Mouse (Mus musculus) spleen, embryonic (tissue): ENCODE data around the gene Sptlc3.

Experiments
- CTCF ChIA-PET: fragments of 350-600 bp; sonication (Branson Sonifier 250); formaldehyde crosslinking; loops from one replicate; lab custom pipeline; 2022; lab: Charles Lee

The Sptlc3 gene

GRCm38 (mm10) chr2:139493836-139494235, at the start of gene Sptlc3:
Sptlc3 (plus strand) TSS chr2:139493913.
- CTCF ChIA-PET = no interaction called here

- CTCF ChIA-PET = no interaction called here
Measured at GRCm38 (mm10) chr2:139467726-139468125, 26.0 kb upstream of the Sptlc3 start.

DNA sequence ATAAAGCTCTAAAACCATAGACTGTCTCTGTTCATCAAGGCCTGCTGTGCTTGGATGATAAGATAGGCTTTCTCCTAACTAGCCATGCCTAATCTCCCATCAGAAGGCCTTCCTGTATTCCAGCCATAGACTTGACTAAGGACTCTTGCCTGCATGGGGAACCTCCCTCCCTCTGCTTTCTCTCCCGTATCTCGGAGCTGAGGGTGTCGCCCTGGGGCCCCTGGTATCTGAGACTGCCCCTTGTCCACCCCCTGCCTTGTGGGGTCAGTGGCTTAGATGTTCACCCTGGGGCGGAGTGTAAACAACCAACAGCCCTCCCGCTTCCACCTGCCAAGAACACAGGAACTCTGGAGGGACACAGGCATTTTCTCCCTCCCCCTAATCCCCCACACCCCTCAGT, 5.0 kb upstream of the Sptlc3 start:
- CTCF ChIA-PET = no interaction called here

DNA sequence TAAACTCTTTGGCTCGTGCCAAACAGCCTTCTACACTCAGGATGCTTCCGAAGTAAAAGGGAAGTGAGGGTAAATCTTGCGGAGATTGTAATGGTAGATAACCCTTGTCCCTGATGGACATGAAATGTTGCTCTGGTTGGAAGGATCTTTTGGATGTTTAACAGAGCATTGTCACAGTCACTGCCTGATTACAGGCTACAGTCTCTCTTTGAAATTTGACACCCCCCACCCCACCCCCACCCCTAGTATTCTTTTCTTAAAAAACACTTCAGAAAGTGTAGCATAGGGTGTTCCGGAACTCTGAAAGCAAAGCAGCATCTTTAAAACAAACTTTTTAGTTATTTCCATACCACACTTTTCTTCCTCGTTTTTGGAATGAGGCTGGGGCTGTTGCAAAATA, 916 bp downstream of the Sptlc3 start:
- CTCF ChIA-PET = no interaction called here

- CTCF ChIA-PET = no interaction called here
Measured at GRCm38 (mm10) chr2:139561966-139562505, 68.3 kb downstream of the Sptlc3 start.

- CTCF ChIA-PET = interaction anchor here (0.6 kb wide), 1 partner anchor 10 kb away, joined by 3 read pairs; no protein-coding TSS in a partner anchor
Measured at GRCm38 (mm10) chr2:139579280-139579679, 85.6 kb downstream of the Sptlc3 start.

GRCm38 (mm10) chr2:139582766-139583165, 89.1 kb downstream of the Sptlc3 start:
- CTCF ChIA-PET = no interaction called here

GRCm38 (mm10) chr2:139587660-139588200, 94.0 kb downstream of the Sptlc3 start:
- CTCF ChIA-PET = interaction anchor here (0.6 kb wide), 1 partner anchor 15 kb away, joined by 3 read pairs; no protein-coding TSS in a partner anchor

GRCm38 (mm10) chr2:139589905-139590304, 96.2 kb downstream of the Sptlc3 start:
- CTCF ChIA-PET = no interaction called here

GRCm38 (mm10) chr2:139590888-139591698, 97.4 kb downstream of the Sptlc3 start:
- CTCF ChIA-PET = no interaction called here

- CTCF ChIA-PET = no interaction called here
Measured at GRCm38 (mm10) chr2:139592109-139592508, 98.4 kb downstream of the Sptlc3 start.

DNA sequence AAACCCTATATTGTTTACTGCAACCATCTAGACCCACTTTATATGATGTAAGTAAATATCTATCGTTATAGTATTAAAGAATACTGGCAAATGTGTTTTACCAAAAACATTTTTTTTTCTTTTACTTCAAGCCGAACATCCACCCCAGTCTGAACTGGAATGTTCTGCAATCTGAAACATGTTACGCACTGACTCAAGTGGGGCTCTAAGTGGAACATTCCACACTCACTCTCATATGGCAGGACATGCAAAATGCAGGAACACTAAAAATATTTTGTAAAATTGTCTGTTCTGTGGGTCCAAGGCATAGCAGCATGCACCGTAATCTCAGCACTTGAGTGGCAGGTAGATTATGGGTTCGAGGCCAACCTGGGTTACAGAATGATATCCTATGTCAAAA, 103.5 kb downstream of the Sptlc3 start:
- CTCF ChIA-PET = no interaction called here

DNA sequence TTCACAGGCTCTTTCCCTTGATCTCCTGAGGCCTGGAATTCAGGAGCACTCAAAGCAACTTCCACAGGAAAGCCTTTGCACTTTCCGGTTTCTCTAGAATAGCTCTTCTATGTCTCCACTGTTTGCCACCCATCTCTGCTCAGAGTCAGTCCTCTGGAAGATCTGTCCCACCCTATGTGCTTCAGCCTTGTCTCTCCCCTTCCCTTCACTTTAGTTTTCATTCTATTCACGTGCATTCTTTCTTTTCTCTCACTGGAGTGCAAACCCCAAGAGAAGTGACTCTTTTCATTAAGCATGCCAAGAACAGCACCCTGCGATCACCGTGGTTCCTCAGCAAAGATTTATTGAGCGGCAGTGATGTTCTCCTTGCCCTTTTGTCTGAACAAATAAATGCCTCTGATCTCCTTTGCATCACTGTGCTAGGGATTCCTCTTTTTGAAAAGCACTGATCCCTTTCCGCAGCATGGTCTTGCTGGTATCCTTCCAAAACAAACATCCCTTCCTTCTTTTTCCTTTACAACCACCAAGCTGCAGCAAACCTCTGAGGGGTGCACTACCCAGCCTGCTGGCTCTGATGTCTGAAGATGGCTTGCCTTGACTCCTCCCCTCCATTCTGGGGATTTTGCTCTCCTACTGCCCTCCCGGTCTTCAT, 108.0 kb downstream of the Sptlc3 start:
- CTCF ChIA-PET = no interaction called here

GRCm38 (mm10) chr2:139608167-139608566, 114.5 kb downstream of the Sptlc3 start:
- CTCF ChIA-PET = no interaction called here

GRCm38 (mm10) chr2:139608810-139609209, 115.1 kb downstream of the Sptlc3 start:
- CTCF ChIA-PET = no interaction called here

GRCm38 (mm10) chr2:139609231-139609630, 115.5 kb downstream of the Sptlc3 start:
- CTCF ChIA-PET = no interaction called here

DNA sequence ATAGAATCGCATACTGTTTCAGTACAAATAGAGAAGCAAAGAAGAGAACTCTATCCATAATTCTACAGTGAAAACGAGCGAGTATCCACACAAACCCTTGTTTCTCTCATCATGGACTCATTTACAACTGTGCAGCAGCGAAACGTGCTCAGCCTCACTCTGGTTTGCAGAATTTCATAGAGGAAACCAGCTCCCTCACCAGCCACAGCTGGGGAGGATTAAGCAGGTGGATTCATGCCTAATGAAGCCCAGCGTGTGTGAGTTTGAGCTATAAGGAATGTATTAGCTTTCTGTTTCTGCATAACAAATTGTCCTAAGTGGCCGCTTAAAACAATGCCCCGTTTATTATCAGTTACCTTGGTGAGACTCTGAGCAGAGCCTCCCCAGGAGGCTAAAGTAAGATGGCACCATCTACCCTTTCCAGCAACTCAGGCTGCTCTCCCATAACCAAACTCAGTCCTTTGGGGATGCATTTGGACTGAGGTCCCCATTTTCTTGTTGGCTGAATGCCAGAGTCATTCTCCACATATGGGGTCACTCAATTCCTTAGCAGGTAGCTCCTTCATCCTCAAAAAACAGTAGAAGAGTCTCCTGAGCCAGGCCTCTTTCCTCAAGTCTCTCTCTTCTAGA, 116.1 kb downstream of the Sptlc3 start:
- CTCF ChIA-PET = no interaction called here

DNA sequence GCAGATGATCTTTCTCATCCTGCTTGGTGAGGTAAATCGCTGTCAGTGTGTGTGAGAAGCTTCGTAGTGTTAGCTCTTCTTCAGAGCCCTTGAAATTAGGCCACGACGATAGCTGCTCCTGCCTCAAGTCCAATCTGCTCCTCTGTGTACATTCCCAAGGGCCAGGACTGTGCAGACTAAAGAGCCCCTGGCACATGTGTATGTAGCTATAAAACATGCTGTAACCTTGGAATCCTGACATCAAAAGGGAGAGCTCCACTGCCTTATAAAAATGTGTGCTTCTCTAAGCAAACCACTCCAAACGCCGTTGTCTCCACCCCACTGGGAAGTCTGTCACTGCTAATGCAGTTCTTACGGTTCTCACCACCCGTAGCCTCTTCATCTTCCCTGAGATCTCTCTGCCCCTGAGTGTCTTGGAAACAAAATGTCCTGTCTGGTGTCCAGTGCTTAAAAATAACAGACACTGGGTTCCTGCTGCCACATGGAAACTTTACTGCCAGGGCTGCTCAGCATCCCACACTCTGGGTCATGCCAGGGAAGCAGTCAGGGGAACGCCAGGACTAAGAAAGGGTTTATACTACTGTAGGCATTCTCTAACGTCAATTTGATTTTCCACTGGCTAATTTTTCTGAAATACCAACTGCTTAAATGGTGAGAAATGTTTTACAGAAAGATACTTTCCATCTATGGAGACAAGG, 118.8 kb downstream of the Sptlc3 start:
- CTCF ChIA-PET = no interaction called here

DNA sequence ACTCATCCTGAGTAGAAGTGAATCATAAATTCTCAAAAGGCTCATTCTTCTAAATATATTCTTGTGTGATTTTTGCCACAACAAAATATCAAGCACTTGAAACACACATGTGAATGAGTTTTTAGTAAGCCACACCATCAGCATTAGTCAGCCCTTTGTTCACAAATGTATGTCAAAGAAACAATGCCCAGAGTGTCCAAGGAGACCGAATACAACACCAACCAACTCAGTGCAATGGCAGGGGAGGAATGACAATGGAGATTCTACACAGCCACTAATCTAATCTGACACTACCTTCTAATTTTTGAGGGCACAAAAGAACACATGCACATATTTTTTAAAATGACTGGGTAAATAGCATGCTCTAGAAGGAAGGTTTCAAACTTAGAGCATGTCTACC, 132.8 kb downstream of the Sptlc3 start:
- CTCF ChIA-PET = no interaction called here

DNA sequence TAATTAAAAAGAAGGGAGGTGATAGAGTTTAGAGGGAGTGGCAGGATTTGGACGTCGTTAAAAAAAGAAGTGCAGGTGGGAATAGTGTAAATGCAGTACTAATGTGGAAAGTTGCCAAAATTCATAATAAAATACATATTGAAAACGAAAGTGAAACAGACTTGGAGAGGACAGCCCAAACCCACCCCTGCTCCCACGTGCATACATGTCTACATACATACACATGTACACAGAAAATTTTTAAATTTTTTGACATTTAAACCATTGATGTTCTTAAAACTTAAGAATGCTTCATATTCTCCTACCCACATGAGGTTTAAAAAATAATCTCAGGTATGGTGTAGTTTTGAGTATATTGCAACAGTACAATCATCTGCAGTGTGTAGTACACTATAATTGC, 135.0 kb downstream of the Sptlc3 start:
- CTCF ChIA-PET = no interaction called here

GRCm38 (mm10) chr2:139629653-139630052, 135.9 kb downstream of the Sptlc3 start:
- CTCF ChIA-PET = no interaction called here
